In the genomic region with DNA sequence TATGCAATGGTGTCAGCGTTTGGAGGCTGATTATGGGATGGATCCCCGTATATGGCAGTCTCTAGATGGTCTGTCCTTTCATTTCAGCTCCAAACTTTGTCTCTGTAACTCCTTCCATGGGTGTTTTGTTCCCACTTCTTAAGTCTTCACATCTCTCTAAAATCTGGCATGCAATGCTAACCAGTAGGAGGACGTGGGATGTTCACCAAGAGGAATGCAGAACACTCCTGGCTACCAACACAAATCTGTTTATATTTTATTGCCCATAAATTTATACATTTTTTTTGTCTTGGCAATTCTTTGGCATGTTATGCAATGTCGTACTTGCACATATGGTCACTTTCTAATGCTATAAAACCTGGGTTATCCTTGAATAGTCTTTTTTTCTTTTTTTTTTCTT, we compare ENCODE assay signal across 22 mouse cellular contexts.
DNase-seq lines count a peak whose midpoint lies in the region; ATAC-seq lines count a peak whose summit lies in the region.
"Had no signal": no experiment of that assay in that cellular context is flagged by ENCODE, and none has a peak within 500 bp of the region (broad histone marks: within the 10 kb centered on the region; RNA-seq: fewer than 3 reads in every experiment).

No protein-coding gene starts in this region.

- ATAC-seq in frontal cortex, adult (ENCODE audit: low TSS enrichment), result peak; percentile 99
- ATAC-seq in CD4-positive, CD25-positive, alpha-beta regulatory T cell, adult 4 months, result no peak
- ATAC-seq: forebrain, embryonic 13.5 days; hindbrain, embryonic 16.5 days; liver, embryonic 12.5 days; liver, postnatal 0 days; Patski had no signal

- intact Hi-C loops in left cerebral cortex, postnatal 4 days (cut with DNase I), result no loop called here
- intact Hi-C loops in left cerebral cortex, postnatal 25 days (cut with DNase I), result no loop called here

- no peak for DNase-seq in frontal cortex, postnatal 10 days (ENCODE audit: low spot score in 2 of 2)
- peak; percentile 10 to 18 for DNase-seq in layer of hippocampus, adult 8-10 months (ENCODE audit: low spot score in 2 of 2)
- no peak for DNase-seq in layer of hippocampus, postnatal 10 days (ENCODE audit: low spot score in 2 of 2)
- peak; percentile 47 to 59 for DNase-seq in left cerebral cortex, adult 9 months (ENCODE audit: low spot score in 2 of 2)
- DNase-seq in left cerebral cortex, postnatal 4 days, result no peak
- DNase-seq in left cerebral cortex, postnatal 25 days (ENCODE audit: low spot score in 2 of 2), result peak; percentile 21 to 88
- DNase-seq: adrenal gland, postnatal 10 days; cerebellum, adult 11 months; cerebellum, adult 9-10 months; cerebellum, postnatal 36 days; gastrocnemius, postnatal 14 days; kidney, adult 18-20 months; kidney, postnatal 25 days; liver, postnatal 0 days; lung, postnatal 36 days; thymus, postnatal 4 days had no signal

Comparison
In these comparisons a context has a peak if more than half of its experiments do, and no peak if none do; other contexts are left out.
1. DNase-seq: peak in layer of hippocampus, adult 8-10 months (2 of 2), left cerebral cortex, adult 9 months (2 of 2) and left cerebral cortex, postnatal 25 days (2 of 2); none in frontal cortex, postnatal 10 days (0 of 2), layer of hippocampus, postnatal 10 days (0 of 2) and left cerebral cortex, postnatal 4 days (single experiment).